Mouse (Mus musculus) bone marrow macrophage, adult 2 months (primary cell): Measurements from ENCODE around the gene Gm19426. TPM values are rescaled to one million over a fixed set of nuclear protein-coding genes. Genes with fewer than 3 reads are reported as not detected.

Experiments
- H3K27ac ChIP-seq: 2 replicates; pipeline ENCODE4 v1.5.1; 2012; ENCODE audit warnings: low read depth, low read length; ENCODE audit not compliant: insufficient read depth
- H3K4me1 ChIP-seq: 2 replicates; pipeline ENCODE4 v1.6.1; 2012; ENCODE audit warnings: low read length; ENCODE audit not compliant: control insufficient read depth, insufficient read depth
- H3K4me3 ChIP-seq: 2 replicates; pipeline ENCODE4 v1.5.1; 2012; ENCODE audit warnings: mild to moderate bottlenecking, low read length, moderate library complexity; ENCODE audit not compliant: insufficient read depth
- CTCF ChIP-seq: IDR thresholded peaks from 2 replicates; pipeline ENCODE4 v1.5.1; 2012; ENCODE audit warnings: low read depth, mild to moderate bottlenecking, low read length, moderate library complexity
- POLR2A ChIP-seq: IDR thresholded peaks from 2 replicates; pipeline ENCODE4 v1.6.1; 2012; ENCODE audit warnings: mild to moderate bottlenecking, low read depth, low read length, borderline replicate concordance
- polyA plus RNA-seq: library from polyadenylated mRNA; stranded (reverse); fragments of >200 nt; gene quantifications from 2 replicates; pipeline ENCODE4 v1.2.4, GENCODE M21; 2012; ENCODE audit not compliant: missing spikeins, insufficient read depth, insufficient read length

Gm19426 gene
- polyA plus RNA-seq, 1 experiment = not detected

DNA sequence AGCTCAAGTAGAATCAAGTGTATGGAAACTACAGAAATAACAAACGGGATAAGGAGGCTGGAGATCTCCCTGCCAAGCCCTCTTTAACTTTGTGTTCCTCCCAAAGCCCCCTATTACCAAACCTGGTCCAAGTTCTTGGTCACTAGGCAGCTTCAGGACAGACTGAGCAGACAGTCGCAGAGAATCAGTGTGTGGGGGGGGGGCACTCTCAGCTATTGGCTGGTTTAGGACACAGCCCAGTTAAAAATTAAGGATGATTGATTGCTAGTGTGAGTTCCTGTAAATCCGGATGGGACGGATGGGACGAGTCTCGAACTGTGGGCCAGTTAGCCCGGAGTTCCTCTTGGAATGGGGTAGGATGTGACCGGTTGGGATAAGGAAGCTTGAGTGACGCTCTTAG lies 31.8 kb upstream of the Gm19426 start, which contains the start of gene Serping1:
Serping1 (minus strand) TSS at position 204 of the 400 bp plus-strand sequence.
- Histone ChIP-seq H3K4me3 (no peak within 1 kb of the TSS), H3K4me1 (no peaks in the 10 kb centered on the region), H3K27ac (no peak within 1 kb of the TSS)
- TF ChIP-seq POLR2A (no peak), CTCF (no peak)

- Histone ChIP-seq H3K4me3 (no peak overlapping the region), H3K4me1 (peaks cover 3% of the 10 kb centered on the region; the same call in 1 of the 2 replicates), H3K27ac (no peak overlapping the region)
- TF ChIP-seq POLR2A (no peak), CTCF (no peak)
Measured at GRCm38 (mm10) chr2:84774751-84775150, 31.3 kb upstream of the Gm19426 start.

DNA sequence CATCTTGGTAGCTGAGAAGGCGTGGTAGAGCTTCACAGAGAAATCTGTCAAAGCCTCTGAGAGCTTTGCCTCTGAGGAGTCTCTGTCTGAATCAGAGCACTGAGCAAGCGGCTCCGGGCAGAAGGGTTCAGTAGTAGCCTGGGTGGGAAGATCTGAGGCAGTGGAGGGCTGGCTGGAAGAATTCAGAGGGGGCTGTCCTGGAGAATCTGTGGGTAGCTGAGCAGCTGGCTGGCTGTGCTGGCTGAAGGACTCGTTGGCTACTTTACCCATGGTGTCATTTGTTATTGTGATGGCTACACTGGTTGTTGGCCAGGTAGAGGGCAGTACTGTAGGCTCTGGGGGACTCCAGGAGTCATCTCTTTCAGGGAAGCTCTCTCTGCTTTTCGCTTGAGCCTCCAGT lies 29.7 kb upstream of the Gm19426 start:
- no peak for TF ChIP-seq POLR2A
- Histone ChIP-seq H3K4me3 (no peak overlapping the region), H3K27ac (no peak overlapping the region), H3K4me1 (peaks cover 3% of the 10 kb centered on the region; the same call in 1 of the 2 replicates)

DNA sequence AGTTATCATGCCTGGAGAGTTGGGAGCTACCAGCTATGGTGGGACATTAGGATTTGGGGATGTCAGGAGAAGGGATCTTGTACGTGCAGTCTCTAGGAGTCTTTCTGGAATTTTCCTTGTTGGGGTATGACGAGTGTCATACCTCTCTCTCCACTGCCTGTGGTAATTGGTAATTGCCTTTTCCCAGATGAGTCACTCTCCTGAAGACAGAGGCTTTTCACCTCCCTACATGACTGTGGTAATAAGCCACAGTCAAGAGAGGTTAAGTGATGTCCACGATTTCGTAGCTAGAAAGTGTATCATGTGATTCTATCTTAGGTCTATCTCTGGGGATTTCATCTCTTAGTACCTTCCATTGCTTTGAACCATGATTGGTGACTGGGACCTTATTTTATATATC lies 29.0 kb upstream of the Gm19426 start:
- Histone ChIP-seq H3K4me3 (no peak overlapping the region), H3K4me1 (peaks cover 3% of the 10 kb centered on the region; the same call in 1 of the 2 replicates), H3K27ac (no peak overlapping the region)
- no peak for TF ChIP-seq CTCF
- TF ChIP-seq POLR2A = no peak

DNA sequence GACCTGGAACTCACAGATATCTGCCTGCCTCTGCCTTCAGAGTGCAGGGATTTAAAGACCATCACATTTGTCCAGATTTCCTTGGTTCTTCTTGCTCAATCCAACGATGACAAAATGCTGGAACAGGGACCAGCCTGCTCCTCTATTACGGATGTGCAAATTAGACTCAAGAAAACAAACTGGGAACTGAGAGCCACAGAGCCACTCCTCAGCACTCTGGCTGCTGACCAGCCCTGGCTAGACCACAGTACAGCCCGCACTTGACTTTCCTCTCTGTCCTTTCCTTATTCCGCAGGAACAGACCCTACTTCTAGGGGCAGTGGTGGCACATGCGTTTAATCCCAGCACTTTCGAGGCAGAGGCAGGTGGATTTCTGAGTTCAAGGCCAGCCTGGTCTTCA lies 27.0 kb upstream of the Gm19426 start:
- TF ChIP-seq POLR2A (no peak), CTCF (no peak)
- Histone ChIP-seq H3K27ac (no peak overlapping the region), H3K4me1 (peaks cover 3% of the 10 kb centered on the region; the same call in 1 of the 2 replicates), H3K4me3 (no peak overlapping the region)

GRCm38 (mm10) chr2:84762818-84763217 lies 19.4 kb upstream of the Gm19426 start:
- no peak overlapping the region for H3K4me3 ChIP-seq
- no peaks in the 10 kb centered on the region for H3K4me1 ChIP-seq
- no peak for TF ChIP-seq POLR2A
- TF ChIP-seq CTCF = no peak
- H3K27ac ChIP-seq = no peak overlapping the region

DNA sequence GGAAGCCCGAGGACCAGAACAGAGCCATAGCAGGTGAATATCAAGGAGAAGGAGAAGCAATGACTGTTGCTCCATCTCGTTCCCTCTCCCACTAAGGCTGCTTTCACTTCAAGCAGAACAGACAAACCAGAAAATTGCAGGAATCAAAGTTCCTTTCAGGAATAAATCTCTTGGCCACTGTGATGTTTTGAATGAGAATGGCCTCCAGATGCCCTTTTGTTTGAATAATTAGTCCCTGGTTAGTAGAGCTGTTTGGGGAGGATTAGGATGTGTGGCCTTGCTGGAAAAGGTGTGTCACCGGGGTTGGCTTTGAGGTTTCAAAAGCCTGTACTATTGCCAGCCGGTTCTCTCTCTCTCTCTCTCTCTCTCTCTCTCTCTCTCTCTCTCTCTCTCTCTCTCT lies 18.8 kb upstream of the Gm19426 start:
- no peak overlapping the region for H3K27ac ChIP-seq
- H3K4me3 ChIP-seq = no peak overlapping the region
- no peak for TF ChIP-seq CTCF
- TF ChIP-seq POLR2A = no peak
- H3K4me1 ChIP-seq = no peaks in the 10 kb centered on the region

GRCm38 (mm10) chr2:84761840-84762239 lies 18.4 kb upstream of the Gm19426 start:
- no peak overlapping the region for H3K27ac ChIP-seq
- no peaks in the 10 kb centered on the region for H3K4me1 ChIP-seq
- H3K4me3 ChIP-seq = no peak overlapping the region
- TF ChIP-seq CTCF (no peak), POLR2A (no peak)

GRCm38 (mm10) chr2:84761309-84761708 lies 17.9 kb upstream of the Gm19426 start:
- TF ChIP-seq POLR2A = no peak
- no peak for TF ChIP-seq CTCF
- H3K4me3 ChIP-seq = no peak overlapping the region
- H3K27ac ChIP-seq = no peak overlapping the region
- no peaks in the 10 kb centered on the region for H3K4me1 ChIP-seq

DNA sequence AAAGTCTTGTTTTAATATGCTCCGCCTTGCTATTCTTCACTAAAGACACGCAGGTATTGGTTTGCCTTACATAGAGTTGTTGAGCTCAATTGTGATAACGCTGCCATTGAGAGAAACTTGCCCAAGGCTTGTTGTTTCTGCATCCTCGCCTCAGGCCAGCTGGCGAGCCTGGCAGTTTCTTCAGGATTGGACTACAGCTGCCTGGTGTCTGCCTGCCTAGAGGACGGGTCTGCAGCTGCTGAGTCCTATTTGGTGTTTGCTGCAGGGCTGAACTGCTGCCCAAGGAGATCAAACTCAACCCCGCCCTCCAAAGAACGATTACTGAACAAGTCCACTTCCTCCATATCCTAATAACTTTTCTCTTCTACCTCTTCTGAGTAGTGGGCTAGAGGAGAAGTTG lies 17.3 kb upstream of the Gm19426 start:
- Histone ChIP-seq H3K4me1 (no peaks in the 10 kb centered on the region), H3K4me3 (no peak overlapping the region), H3K27ac (no peak overlapping the region)
- no peak for TF ChIP-seq CTCF
- no peak for TF ChIP-seq POLR2A

- Histone ChIP-seq H3K4me1 (no peaks in the 10 kb centered on the region), H3K4me3 (no peak overlapping the region), H3K27ac (no peak overlapping the region)
- TF ChIP-seq POLR2A = no peak
Measured at GRCm38 (mm10) chr2:84758542-84759127, 15.2 kb upstream of the Gm19426 start.
